Mouse (Mus musculus) B cell, adult 2 months (primary cell): ENCODE results near the gene Ttll11.

Experiments used
- DNase-seq, 2 experiments: peaks; one replicate each; pipeline ENCODE4 v3.0.0; 2022

The Ttll11 gene

GRCm38 (mm10) chr2:35849632-35850230 lies 130.0 kb downstream of the Ttll11 start:
- no peak for DNase-seq

GRCm38 (mm10) chr2:35845611-35846504 lies 133.9 kb downstream of the Ttll11 start:
- no peak for DNase-seq

DNA sequence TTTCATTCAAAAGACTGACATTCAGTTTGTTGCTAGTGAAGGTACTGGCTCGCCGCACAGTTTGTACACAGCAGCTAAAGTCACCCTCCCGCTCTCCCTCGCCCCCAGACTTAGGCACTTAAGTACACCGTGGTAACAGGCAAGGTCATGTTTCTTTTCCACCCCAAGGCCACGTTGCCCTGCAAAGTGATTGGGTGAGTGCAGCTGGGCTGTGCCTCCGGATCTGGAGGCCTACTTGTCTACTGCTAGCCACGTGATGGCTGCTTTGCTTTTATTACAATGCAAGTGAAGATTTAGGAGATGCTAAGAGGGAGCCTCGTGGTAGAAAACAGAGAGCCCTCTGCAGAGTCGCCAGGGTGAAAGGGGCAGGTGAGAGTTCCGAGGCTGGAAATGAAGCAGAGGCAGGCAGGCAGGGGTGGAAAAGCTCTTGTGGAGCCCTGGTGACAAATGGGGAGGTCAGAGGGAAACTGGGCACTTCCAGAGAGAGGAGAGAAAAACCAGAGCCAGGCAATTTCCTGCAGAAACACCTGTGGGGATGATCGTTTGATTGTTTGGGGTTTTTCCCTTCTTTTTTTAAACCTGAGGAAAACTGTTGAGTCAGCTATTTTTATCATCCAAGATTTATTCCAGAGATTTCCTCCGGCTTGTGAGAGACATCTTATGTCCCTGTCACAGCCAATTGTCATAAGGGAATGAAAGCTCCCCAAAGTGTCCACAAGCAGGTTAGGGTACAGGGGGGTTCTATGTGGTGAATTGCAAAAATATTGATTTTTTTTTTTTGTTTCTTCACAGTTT lies 135.6 kb downstream of the Ttll11 start:
- DNase-seq, result no peak

DNA sequence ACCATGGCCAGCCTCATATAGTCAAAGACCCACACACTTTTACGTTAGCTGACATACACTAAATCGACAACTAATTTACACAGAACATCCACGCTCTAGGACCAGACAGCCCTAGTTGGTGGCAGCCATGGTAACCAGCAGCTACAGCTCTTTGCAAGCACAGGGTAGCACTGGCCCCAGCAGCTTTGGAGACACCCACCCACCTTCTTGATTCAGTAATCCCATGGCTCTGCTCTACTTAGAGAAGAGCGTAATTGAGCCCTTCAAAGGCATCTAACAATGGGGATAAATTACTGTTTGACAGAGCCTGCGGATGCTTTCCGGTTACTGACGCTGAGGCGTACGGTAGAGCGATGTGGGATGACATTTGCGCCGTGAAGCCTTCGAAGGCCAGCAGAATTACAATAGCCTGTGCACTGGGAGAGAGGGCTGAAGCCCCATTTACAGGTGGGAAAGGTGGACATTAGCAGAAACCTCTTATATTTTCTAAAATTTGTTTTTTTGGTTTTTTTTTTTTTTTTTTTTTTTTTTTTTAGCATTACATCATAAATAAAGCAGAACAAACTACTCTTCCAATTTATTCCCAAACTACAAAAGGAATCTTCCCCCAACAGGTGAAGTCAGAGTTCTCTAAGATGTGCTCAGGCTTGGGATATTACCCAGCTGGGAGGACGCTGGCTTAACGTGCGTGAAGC lies 136.8 kb downstream of the Ttll11 start:
- DNase-seq, result no peak

GRCm38 (mm10) chr2:35841841-35842420 lies 137.8 kb downstream of the Ttll11 start:
- no peak for DNase-seq

DNA sequence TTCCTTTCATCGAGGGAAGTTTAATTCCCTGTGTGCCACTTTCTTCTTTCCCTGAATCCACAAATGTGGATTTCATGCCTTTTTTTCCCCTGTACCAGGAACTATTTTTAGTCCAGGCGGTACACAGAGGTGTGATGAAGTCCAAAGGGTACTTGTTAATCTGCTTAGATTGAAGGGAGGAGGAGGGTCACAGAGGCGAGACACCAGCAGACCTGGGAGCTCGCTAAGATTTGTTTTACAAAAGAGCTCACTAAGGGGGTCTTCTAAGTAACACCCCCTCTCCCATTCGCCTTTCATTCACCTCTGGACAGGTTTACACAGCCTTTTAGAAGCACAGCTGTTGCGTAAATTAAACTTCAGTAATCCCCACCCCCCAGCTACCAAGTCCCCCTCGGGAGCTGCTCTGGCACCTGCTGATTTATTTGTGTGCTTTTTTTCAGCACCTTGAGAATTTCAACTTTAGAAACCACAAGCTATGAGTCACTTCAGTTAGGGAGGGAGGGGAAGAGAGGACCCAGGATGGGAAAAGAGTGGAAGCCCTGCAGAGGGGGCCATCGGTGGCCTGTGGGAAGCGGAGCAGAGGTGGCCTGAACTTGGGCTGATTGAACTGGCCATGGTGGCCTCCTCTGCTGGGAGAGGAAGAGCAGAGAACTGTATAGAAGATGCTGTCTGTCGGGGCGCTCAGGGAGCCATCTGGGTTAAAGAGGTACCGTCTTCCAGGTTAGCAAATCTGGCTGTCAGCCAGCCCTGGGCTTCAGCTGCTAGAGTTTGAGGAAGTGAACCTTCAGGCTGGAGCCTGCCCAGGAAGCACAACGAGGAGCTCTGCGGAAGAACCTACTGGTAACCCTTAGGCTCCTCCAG lies 138.5 kb downstream of the Ttll11 start:
- DNase-seq, result peak; percentile 77 to 78

- no peak for DNase-seq
These were observed 140.8 kb downstream of the Ttll11 start for GRCm38 (mm10) chr2:35838751-35839479.

GRCm38 (mm10) chr2:35834198-35834913 lies 145.4 kb downstream of the Ttll11 start:
- DNase-seq, result no peak

DNA sequence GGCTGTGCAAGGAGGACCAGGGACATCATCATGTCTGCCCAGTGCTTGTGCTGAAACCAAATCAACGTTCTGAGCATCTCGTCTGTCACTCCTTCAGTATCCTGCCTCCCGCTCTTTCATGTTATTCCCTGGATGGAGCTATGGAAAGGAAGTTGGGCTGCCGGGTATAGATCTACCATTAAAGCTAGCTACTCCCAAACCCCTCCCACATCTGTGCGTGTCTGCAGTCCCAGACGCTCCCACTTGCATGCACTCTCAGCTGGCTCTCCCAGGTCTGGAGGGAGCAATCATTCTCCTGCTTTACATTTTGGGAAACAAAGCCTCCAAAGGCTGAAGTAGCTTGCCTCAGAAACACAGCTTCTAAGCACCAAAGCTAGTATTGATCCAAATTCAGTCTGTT lies 146.2 kb downstream of the Ttll11 start:
- no peak for DNase-seq

DNA sequence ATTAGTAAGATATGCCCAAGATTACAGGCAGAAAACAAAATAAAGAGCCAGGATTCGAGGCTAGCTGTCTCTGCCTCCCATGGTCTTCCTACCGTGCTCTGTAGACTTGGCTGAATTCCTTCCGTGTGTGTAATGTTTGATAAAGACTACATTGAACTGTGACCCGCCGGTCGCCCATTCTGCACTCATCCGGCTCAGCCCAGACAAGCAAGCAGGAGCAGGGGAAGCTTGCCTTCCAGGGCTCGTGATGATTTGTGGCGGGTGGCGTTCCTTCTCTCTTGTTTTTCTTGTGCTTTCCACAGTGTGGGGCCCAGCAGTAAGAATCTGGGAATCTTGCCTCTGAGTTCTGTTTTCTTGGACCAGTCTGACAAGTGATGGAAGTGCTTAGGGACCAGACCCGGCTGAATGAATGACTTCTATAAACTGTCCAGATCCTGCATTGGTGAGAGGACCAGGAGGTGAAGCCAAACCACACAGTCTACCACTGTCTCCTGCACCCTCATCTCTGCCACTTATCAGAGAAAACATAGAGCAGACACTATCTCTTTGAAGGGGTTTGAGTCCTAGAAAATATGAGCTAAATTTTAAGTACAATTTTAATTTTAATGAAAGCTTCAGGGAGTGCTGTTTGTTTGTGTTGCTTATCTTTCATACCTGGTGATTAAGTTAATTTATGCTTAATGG lies 146.8 kb downstream of the Ttll11 start:
- no peak for DNase-seq

GRCm38 (mm10) chr2:35831904-35832581 lies 147.7 kb downstream of the Ttll11 start:
- no peak for DNase-seq

GRCm38 (mm10) chr2:35830966-35831903 lies 148.5 kb downstream of the Ttll11 start:
- DNase-seq, result no peak

DNA sequence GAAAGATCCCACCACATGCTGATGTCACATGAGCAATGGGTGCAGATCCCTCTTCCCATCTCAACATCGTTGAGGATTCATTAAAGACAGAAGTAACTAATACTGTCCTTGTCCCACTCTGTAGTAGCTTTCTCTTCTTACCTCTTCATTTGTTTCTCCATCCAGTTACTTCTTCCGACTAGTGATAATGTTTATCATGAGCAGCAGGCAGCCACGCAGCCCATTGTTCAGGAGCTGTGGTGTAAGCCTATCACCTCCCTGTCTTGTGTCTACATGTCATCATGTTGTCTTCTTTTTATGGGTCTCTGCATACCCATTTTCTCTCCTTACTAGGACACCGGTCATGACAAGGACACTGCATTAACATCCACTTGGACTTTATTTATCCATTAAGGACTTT lies 150.6 kb downstream of the Ttll11 start:
- no peak for DNase-seq

- DNase-seq, result no peak
These were observed 151.8 kb downstream of the Ttll11 start for GRCm38 (mm10) chr2:35827886-35828285.

GRCm38 (mm10) chr2:35825157-35825556 lies 154.6 kb downstream of the Ttll11 start:
- no peak for DNase-seq

DNA sequence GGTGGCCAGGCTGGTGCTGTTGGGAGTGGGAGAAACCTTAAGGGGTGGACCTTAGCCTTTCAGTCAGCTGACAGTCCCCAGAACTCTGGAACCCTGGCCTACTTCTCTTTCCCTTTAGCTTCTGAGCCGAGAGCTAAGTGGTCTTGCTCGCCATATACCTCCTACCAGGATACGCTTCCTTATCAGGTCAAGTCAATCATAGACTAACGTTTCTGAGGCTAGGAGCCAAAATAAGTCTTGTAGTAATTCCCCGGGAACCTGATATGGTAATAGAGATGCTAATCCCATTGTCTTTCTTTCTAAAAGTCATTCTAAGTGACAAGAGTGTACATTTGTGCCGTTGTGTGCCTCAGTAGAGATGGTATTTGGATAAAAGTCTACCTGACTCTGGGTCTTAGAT lies 156.1 kb downstream of the Ttll11 start:
- no peak for DNase-seq

DNA sequence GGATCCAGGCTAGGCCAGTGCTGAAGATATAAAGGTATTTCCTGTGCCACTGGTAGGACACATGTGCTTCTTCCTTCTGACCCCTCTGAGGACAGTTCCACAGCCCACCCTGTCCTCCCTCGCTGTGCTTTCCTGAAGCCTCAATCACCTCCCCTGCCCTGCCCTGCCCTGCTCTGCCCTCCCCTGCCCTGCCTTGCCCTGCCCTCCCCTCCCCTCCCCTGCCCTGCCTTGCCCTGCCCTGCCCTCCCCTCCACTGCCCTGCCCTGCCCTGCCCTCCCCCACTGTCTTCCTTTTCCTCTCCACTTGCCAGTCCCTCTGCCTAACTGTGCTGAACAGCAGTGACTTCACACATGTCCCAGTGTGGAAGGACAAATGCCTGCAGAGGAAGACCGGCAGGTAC lies 160.8 kb downstream of the Ttll11 start:
- no peak for DNase-seq
